Mouse (Mus musculus): Measurements from ENCODE around the gene Fam120a.

Fam120a gene

DNA sequence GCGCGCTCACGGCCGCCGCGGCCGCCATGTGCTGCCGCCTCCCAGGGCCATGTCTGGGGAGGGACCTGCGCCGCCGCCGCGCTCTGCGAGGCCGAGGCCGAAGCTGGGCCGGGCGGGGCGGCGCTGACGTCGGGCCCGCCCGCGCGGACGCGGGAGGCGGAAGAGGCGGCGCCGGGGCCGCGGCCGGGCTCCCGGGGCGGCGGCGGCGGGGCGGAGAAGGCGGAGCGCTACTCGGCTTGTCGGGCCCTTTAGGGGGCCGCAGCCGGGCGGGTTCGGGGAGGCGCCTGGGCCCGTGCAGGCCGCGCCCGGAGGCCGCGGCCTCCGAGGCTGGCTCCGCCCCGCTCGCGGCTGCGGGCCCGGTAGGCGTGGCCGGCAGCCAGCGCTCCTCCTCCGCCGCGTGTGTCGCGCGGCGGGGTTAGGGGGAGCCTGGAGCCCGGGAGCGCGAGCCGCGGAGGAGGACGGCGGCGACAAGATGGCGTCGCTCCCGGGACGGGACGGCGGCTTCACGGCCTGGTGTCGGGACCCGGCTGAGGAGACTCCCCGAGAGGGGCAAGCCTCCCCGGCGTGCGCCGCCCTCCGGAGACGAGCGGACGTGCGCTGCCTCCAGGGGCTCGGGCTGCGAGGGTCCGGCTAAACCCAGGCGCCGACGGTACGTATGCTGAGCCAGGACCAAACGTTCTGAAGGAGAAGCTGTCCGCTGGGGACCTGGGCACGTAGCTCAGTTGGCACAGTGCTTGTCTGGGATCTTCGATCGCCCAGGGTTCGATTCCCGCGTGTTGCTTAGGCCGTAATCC lies at the start of gene Fam120a:
Fam120a (minus strand) TSS at position 62 of the 794 bp plus-strand sequence.
- in situ Hi-C loops (cut with MseI, MboI), result no loop called here

DNA sequence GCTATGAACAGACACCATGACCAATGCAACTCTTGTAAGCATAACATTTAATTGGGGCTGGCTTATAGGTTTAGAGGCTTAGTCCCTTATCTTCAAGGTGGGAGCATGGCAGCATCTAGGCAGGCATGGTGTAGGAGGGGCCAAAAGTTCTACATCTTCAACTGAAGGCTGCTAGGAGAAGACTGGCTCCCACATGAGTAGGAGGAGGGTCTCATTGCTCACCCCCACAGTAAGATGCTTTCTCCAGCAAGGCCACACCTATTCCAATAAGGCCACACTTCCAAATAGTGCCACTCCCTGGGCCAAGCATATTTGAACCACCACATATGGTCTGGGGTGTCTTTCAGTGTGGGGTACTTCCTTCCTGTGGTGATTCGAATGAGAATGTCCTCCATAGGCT lies 49.6 kb upstream of the Fam120a start:
- in situ Hi-C loops (cut with MseI, MboI), result no loop called here

DNA sequence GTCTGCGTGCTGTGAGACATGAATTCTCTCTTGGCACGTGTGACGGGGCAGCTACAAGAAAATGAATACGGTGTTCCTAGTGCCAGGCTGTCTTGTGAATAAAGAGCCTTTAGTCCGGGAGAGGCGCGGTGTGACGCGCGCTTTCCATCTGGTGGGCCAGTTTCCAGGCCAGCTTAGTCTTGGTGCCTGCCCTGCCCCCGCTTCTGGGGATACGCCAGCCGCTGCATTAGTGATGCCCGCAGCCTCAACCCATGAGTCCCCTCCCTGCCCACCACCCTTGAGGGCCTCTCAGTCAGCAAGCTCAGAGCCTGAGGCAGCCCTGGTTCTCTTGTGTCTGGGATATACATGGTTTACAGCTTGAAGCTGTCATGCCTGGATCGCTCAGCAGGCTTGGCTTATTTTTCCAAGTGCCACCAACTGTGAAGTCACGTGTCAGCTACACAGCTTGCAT lies 48.5 kb upstream of the Fam120a start:
- in situ Hi-C loops (cut with MseI, MboI), result no loop called here

DNA sequence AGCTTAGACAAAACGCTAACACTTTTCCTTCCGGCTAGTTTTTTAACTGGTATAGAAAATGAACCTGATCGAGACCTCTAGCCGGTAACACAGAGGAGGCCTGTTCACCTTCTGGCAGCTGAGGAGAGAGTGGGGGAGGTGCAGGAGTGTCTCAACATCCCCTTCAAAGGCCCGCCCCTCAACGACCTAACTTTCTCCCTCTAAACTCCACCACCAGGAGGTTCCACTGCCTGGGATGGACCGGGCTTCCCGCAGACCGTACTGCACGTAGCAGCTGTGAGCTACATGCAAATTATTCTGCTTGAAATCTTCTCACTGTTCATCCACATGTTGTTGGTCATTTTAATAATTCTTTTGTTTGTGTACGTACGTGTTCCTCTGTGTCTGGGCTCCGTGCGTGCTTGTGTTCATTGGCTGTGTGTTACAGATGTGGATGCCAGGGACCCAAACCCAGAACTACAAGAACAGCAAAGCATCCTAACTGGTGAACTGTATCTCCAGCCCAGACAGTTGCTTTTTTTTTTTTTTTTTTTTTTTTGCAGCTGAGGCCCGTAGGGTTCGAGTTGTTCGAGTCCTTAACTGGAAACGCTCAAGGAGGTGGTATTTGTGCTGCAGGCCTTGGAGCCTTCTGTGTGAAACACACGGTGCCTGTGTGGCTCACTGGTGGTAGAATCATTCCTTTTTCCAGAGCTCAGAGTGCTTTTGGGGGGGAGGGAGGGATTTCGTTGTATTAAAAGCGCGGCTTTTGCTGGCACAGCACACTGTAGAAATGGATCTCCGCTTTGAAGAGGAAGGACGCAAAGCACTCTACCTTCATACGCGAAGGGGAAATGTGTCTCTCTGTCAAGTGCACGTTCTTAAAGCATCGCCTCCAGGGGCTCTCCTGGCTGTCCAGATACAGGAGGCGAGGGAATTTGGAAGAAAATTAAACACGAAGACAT lies 47.8 kb upstream of the Fam120a start:
- in situ Hi-C loops (cut with MseI, MboI), result no loop called here

DNA sequence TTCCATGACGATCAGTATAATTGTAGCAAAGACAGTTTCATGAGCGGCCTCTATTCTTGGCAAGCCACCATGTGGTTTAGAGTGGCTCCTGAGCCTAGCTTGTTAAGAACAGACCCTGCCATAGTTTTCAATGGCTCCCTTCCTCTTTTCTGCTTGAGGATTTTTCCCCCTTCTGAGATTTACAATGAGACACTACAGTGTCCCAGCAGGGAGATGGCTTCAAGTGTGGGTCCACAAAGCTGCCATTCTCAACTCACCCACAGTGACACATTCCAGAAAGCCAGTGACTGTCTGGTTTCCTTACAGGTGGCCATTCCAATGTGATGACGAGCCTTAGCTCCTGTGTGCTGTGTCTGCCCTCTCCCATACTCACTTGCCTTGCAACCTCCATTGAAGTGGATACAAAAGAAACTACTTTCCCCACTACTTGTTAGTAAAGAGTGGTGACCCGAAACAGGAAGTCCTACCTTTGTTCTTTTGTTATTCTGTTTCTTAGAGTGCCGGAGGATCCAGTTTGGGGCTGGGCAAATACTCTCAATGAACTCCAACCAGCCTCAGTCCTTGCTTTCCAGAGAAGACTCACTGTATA lies 45.5 kb upstream of the Fam120a start:
- in situ Hi-C loops (cut with MseI, MboI), result no loop called here

DNA sequence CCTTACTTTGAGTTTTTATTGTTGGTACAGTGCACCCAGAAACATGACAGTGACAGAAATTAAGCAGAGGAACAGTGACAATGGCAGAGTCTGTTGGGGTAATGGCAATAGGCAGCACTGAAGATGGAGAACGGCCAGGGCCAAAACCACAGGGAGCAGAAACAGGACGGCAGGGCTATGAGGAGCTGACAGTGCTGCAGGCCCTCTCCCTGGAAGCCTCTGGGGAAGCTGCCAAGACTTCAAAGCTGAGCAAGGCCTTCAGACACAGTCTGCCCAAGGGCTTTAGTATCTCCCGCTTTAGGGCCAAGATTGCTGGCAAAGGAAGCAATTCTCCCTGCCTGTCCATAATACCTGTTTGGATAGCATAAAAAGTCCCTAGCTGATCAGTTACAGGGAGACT lies 33.9 kb upstream of the Fam120a start:
- in situ Hi-C loops (cut with MseI, MboI), result no loop called here

DNA sequence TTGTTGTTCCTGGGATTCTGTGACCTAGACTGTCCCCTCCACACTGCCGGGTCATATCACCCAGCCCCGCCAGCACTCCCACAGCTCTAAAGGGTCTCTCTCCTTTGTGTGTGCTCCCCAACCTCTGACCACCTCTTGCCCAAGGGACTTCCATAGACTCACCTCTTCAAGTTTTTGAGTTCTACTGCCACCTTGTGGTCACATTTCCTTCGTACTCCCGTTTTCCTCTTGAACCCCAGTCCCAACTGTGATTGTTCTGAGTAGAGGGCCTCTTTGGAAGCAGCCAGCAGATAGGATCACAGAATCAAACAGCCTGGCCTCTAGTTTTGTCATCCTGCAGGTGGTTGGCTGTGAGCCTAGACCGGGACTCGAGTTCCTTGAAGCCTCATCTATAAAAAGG lies 30.8 kb upstream of the Fam120a start:
- in situ Hi-C loops (cut with MseI, MboI), result no loop called here

DNA sequence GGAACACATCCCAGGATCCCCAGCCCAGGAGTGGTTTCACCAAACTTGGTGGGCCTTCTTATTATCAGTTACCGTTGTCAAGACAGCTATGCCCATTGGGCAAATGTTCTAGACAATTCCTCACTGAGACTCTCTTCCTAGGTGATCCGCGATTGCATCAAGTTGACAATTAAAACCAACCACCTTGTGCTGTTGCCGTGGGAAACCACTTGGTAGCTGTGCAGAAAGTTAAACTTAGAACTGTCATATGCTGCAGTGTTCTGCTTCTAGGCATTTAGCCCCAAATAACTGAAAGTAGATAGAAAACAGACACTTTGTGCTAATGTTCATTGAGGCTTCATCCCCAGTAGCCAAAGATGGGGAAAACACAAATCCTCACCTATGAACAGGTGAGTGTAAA lies 28.9 kb upstream of the Fam120a start:
- in situ Hi-C loops (cut with MseI, MboI), result no loop called here

DNA sequence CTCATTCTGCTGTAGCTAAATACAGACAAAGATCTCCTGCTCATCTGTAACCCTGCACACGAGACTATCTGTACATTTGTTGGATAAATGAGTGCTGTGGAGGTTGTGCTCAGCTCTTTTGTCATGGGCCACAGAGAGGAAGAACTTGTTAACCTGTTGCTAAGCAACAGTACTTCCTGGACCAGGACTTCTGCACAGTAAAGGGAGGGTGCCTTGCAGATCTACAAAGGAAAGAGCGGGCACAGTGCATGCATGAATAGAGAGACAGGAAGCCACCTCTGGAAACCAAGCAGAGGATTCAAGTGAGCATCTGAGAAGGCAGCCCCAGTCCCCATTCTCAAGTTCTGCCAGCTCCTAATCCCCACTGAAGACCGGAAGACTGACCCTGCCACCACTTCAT lies 27.1 kb upstream of the Fam120a start:
- in situ Hi-C loops (cut with MseI, MboI), result no loop called here

DNA sequence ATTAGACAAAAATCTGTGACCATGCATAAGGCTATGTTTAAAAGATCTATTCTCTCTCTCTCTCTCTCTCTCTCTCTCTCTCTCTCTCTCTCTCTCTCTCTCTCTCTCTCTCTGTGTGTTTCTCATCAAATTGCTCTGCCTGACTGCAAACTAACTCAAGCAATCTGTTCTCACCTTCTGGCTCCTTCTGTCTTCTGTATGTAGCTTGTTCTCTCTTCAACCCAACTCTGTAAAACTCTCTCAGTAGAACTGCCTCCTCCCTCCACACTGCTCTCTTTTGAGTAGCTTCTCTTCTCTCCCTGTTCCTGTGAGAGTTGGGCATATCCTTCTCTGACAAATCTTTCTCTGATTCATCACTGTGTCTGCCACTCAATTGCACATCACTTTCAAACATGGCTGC lies 25.1 kb upstream of the Fam120a start:
- in situ Hi-C loops (cut with MseI, MboI), result no loop called here

DNA sequence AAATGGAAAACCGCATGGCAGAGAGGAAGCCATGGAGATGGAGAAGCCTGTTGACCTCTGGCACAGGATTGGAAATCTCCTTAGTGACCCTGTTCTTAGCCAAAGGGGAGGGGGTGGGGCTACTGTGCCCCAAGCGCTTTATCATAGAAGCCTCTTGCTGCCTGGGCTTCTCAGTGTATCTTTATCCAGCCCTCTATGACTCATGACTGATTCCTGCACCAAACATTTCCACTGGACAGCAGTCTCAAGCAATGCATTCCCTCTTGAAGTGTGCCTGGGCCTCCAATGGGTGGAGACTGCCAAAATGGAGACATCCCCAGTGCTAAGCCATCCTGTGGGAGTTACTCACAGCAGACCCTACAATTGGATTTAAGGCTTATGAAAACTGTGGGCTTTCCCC lies 22.3 kb upstream of the Fam120a start:
- in situ Hi-C loops (cut with MseI, MboI), result no loop called here

DNA sequence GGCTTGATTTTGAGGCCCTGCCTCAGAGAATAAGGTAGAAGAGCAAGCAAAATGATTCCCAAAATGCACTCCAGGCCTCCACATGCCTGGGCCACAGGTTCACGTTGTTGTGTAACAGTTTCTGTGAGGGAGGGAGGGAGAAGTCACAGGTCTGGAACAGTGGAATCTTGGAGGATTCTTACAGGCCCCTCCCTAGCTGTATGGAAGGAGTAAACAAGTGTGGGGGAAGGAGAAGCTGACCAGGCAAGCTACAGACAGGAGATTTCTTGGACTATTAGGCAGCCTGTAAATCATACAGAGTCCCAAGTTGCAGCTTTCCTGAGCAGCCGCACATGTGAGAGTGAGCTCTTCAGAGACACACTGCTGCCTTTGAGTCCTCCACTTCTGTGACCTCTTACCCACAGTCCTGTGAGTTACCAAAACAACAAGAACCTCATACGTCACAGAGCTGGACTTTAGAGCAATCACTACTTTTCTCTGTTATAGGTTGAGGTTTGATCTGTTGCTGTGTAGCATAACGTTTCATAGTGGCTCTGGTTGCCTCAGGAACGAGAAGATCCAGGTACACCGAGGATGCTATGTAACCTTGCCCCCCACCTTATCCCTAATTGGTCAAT lies 14.8 kb upstream of the Fam120a start:
- in situ Hi-C loops (cut with MseI, MboI), result no loop called here

DNA sequence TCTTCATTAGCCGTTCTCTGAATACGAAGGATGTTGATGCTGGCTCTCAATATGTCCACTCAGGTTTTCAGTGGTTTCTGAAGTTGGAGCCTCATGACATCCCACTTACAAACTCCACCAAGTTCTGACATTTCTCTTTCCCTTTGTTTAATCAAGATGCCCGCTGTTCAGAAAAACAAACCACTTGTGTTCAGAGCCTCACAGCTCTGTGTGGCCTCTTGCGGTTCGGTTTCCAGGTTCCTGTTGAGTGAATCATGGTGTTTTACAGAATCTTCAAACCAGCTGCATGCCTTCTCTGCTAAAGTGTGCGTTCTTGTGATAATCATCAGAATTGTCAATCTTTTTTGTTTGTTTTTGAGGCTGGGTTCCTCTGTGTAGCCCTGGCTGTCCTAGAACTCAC lies 11.3 kb upstream of the Fam120a start:
- in situ Hi-C loops (cut with MseI, MboI), result no loop called here

DNA sequence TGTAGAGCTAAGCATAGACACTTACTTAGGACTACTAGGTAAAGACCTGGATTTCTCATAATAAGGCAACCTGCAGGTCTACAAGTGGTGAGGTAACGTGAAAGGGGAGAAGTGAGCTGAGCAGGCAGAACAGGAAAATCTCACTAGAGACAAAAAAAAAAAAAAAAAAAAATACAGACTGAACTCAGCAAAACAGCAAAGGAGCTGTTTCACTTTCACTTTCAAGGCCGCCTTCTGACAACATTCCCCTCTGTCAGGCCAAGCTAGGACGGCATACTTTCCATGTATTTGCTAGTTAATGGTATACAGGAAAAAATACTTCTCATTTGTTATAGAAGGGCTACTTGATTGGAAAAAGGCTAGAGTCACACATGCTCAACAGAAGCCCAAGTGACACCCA lies 10.0 kb upstream of the Fam120a start:
- in situ Hi-C loops (cut with MseI, MboI), result no loop called here

DNA sequence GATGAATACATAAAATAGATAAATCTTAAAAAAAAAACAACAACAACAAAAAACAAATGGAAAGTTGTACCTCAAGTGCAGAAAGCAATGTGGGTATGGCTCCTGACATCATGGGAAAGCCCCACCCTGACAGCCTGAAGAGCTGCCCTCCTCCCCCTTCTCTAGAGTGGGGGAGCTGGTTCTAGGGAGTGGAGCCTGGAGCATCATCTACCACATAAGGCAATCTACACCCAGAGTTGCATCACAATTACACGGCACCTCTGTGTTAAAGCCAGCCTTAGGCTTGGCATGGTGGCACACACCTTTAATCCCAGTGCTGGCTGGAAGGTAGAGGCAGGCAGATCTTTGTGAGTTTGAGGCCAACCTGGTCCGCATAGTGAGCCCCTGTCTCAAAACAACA lies 6.9 kb upstream of the Fam120a start:
- in situ Hi-C loops (cut with MseI, MboI), result no loop called here

DNA sequence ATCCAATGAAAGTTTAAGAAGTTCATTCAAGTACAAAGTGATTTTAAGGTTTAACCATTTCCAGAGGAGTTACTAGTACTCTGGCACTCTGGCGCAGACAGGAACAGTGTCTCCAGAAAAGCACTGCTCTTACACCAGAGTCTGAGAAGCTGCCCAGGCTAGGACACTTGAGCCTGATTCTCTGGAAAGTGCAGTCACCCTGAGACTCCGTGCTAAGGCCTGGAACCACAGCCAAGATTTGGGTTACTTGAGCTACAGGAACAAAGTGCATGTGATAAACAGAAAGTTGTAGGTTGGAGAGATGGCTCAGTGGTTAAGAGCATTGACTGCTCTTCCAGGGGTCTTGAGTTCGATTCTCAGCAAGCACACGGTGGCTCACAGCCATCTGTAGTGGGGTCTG lies 6.4 kb upstream of the Fam120a start:
- in situ Hi-C loops (cut with MseI, MboI), result no loop called here

DNA sequence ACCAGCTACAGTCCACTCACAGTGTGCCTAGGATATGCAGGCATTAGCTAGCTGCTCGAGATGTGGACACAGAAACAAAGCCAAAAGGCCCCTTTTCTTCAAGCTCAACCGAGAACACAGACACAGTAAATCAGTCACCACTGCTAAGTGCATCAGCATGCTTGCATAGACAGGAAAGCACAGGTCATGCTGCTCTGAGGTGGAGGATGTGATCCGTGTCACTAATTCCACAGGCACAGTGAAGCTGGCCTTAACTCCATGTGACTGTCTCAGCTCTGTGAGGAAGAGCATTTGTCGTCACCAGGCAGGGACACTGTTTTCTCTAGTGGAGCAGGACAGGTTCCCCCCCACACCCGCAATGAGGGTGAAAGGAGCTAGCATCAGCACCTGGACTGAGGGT lies 5.4 kb upstream of the Fam120a start:
- in situ Hi-C loops (cut with MseI, MboI), result no loop called here

DNA sequence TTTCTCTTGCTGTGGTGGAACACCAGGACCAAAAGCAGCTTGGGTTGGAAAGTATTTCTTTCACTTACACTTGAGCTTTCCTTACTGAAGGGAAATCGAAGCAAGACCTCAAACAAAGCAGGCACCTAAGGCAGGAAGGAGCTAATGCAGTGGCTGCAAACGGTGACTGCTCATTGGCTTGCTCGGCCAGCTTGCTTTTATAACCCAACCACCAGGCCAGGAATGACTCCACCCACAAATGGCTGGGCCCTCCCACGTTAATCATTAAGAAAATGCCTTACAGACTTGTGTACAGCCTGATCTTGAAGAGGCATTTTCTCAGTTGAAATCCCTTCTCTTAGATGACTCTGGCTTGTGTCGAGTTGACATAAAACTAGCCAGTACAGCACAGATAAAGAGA lies 3.2 kb upstream of the Fam120a start:
- in situ Hi-C loops (cut with MseI, MboI), result no loop called here

DNA sequence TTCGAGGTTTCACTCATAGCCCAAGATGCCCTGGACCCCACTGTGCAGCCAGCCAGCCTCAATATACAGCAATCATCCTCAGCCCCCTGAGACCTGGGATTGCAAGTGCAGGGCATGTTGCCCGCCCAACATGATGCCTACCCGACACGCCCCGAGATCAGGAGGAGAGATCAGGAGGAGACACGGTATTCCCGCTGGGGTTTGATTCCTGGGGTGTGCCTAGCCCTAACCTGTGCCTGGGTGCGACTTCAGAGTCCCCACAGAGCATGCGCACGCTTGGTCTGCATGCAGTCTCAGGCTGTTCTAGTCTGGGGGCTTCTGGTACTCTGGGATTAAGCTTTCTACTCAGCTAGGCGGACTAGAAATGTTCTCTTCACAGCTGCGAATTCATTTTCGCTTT lies 2.7 kb upstream of the Fam120a start:
- in situ Hi-C loops (cut with MseI, MboI), result no loop called here

DNA sequence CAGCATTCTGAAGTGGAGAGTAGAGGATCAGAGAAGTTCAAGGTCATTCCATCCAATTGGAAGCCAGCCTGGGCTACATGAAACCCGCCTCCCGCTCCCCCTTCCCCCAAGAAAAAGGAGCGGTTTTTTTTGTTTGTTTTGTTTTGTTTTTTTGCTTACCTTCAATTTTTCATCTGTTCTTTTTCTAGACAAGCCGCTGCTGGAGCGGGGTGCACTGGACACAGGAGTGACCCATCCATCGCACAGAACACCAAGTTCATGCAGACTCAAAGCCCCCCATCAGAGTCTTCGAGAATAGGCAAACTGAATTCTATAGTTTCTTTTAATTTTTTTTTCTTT lies 902 bp upstream of the Fam120a start:
- in situ Hi-C loops (cut with MseI, MboI), result no loop called here

DNA sequence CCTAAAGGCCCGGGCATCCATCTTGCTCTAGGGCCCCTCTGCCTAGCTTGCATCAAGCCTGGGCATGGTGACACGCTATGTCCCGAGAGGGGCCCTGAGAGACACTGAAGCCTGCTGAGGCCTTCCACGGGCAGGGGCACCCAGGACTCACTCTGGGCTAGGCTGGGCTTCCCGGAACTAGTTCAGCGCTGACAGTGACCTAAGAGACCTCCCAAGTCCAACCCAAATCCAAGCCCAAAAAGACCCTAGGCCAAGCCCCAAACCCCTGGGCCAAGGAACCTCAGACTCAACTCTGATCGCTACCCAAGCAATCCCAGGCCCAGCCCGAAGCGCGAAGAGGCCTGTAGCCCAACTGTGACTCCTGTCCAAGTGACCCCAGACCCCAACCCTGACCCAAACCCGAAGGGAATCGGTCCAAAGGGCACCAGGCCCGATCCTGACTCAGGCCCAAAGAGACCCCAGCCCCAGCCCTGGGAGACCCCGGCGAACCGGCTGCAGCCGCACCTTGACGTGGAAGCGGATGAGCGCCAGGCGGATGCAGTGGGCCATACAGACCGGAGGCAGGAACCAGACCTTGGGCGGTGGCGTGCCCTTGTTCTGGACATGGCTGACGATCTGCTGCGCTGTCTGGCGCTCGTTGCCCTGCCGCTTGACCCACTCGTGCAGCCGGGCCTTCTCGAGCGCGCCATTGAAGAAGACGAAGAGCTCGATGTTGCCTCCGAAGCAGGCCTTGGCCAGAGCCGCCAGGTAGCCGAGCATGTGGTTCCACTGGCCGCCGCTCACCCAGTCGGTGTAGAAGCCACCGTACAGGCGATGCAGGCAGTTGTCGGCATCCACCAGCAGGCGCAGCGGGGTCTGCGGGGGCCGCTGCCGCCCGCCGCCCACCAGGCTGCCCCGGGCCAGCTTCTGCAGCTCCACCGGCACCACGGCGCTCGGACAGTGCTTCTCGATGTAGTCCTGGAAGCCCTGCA lies 681 bp downstream of the Fam120a start:
- in situ Hi-C loops (cut with MseI, MboI), result no loop called here
